Mouse (Mus musculus): ENCODE data around the gene Dtx1. TPM values are rescaled to one million over a fixed set of nuclear protein-coding genes. Genes with fewer than 3 reads are reported as not detected.

Dtx1 gene
- polyA plus RNA-seq, 1 experiment from 2014 or later = 5.0 TPM

GRCm38 (mm10) chr5:120710826-120711248 lies 890 bp downstream of the Dtx1 start:
- peak; percentile 25; the same call in 1 of the 2 replicates for ATAC-seq (ENCODE audit: low FRiP score)
- WGBS = under 1% methylated on average over 24 of the region's 34 CpGs
- H3K4me1 ChIP-seq (replicated peaks; ENCODE audit: control insufficient read depth, insufficient read depth, low read length) = peaks cover 11% of the 10 kb centered on the region

GRCm38 (mm10) chr5:120710161-120710825 lies 1.4 kb downstream of the Dtx1 start:
- H3K9me3 ChIP-seq (ENCODE audit: control insufficient read depth, low read length) = no peaks in the 10 kb centered on the region
- H3K4me3 ChIP-seq (ENCODE audit: low read depth, low read length) = peak overlapping the region; percentile 54
- peak overlapping the region; percentile 65 for H3K9ac ChIP-seq (ENCODE audit: low read depth, low read length)
- 4% methylated on average over 37 of the region's 40 CpGs for WGBS
- H3K4me1 ChIP-seq (replicated peaks; ENCODE audit: control insufficient read depth, insufficient read depth, low read length) = peaks cover 11% of the 10 kb centered on the region
- H3K4me2 ChIP-seq (replicated peaks; ENCODE audit: low read depth, low read length) = peak overlapping the region; percentile 92
- ATAC-seq (ENCODE audit: low FRiP score) (peak; percentile 16; the same call in 1 of the 2 replicates), DNase-seq (ENCODE audit: low spot score) (peak; percentile 65)
- peaks cover 42% of the 10 kb centered on the region for H3K27me3 ChIP-seq (ENCODE audit: control insufficient read depth, insufficient read depth, low read length)
- H3K27ac ChIP-seq (ENCODE audit: low read depth, low read length) = peak overlapping the region; percentile 42; the same call in 1 of the 2 replicates
- no peaks in the 10 kb centered on the region for H3K36me3 ChIP-seq (ENCODE audit: control insufficient read depth, insufficient read depth, low read length)

More at GRCm38 (mm10) chr5:120710826-120711248, 890 bp downstream of the Dtx1 start:
- DNase-seq (ENCODE audit: low spot score) = peak; percentile 44
- Histone ChIP-seq H3K36me3 (ENCODE audit: control insufficient read depth, insufficient read depth, low read length) (no peaks in the 10 kb centered on the region), H3K9ac (ENCODE audit: low read depth, low read length) (peak overlapping the region; percentile 65), H3K27me3 (ENCODE audit: control insufficient read depth, insufficient read depth, low read length) (peaks cover 42% of the 10 kb centered on the region), H3K4me2 (replicated peaks; ENCODE audit: low read depth, low read length) (peak overlapping the region; percentile 92), H3K9me3 (ENCODE audit: control insufficient read depth, low read length) (no peaks in the 10 kb centered on the region), H3K4me3 (ENCODE audit: low read depth, low read length) (peak overlapping the region; percentile 54), H3K27ac (ENCODE audit: low read depth, low read length) (peak overlapping the region; percentile 42)

GRCm38 (mm10) chr5:120706976-120707375 lies 4.8 kb downstream of the Dtx1 start:
- peaks cover 11% of the 10 kb centered on the region for H3K4me1 ChIP-seq (replicated peaks; ENCODE audit: control insufficient read depth, insufficient read depth, low read length)
- ATAC-seq (ENCODE audit: low FRiP score) (no peak), DNase-seq (ENCODE audit: low spot score) (no peak)
- H3K9me3 ChIP-seq (ENCODE audit: control insufficient read depth, low read length) = no peaks in the 10 kb centered on the region
- 34% methylated on average over 13 of the region's 13 CpGs for WGBS
- H3K27me3 ChIP-seq (ENCODE audit: control insufficient read depth, insufficient read depth, low read length) = peaks cover 29% of the 10 kb centered on the region
- H3K27ac ChIP-seq (ENCODE audit: low read depth, low read length) = no peak overlapping the region
- H3K36me3 ChIP-seq (ENCODE audit: control insufficient read depth, insufficient read depth, low read length) = no peaks in the 10 kb centered on the region
- H3K4me3 ChIP-seq (ENCODE audit: low read depth, low read length) = peak overlapping the region; percentile 20
- H3K4me2 ChIP-seq (replicated peaks; ENCODE audit: low read depth, low read length) = peak overlapping the region; percentile 49
- 0 out of 2 replicates have a peak overlapping the region, but pooled peaks have one; percentile 32 for H3K9ac ChIP-seq (ENCODE audit: low read depth, low read length)

GRCm38 (mm10) chr5:120706541-120706940 lies 5.2 kb downstream of the Dtx1 start:
- Histone ChIP-seq H3K27ac (ENCODE audit: low read depth, low read length) (no peak overlapping the region), H3K36me3 (ENCODE audit: control insufficient read depth, insufficient read depth, low read length) (no peaks in the 10 kb centered on the region), H3K4me3 (ENCODE audit: low read depth, low read length) (peak overlapping the region; percentile 20), H3K4me2 (replicated peaks; ENCODE audit: low read depth, low read length) (peak overlapping the region; percentile 49), H3K27me3 (ENCODE audit: control insufficient read depth, insufficient read depth, low read length) (peaks cover 25% of the 10 kb centered on the region), H3K4me1 (replicated peaks; ENCODE audit: control insufficient read depth, insufficient read depth, low read length) (peaks cover 11% of the 10 kb centered on the region), H3K9ac (ENCODE audit: low read depth, low read length) (0 out of 2 replicates have a peak overlapping the region, but pooled peaks have one; percentile 32), H3K9me3 (ENCODE audit: control insufficient read depth, low read length) (no peaks in the 10 kb centered on the region)
- DNase-seq (ENCODE audit: low spot score) (peak; percentile 54), ATAC-seq (ENCODE audit: low FRiP score) (no peak)
- WGBS = 1% methylated on average over 16 of the region's 16 CpGs

GRCm38 (mm10) chr5:120704421-120704820 lies 7.3 kb downstream of the Dtx1 start:
- H3K4me1 ChIP-seq (replicated peaks; ENCODE audit: control insufficient read depth, insufficient read depth, low read length) = no peaks in the 10 kb centered on the region
- DNase-seq (ENCODE audit: low spot score) (no peak), ATAC-seq (ENCODE audit: low FRiP score) (no peak)
- no peaks in the 10 kb centered on the region for H3K36me3 ChIP-seq (ENCODE audit: control insufficient read depth, insufficient read depth, low read length)
- H3K4me2 ChIP-seq (replicated peaks; ENCODE audit: low read depth, low read length) = no peak overlapping the region
- no peak overlapping the region for H3K27ac ChIP-seq (ENCODE audit: low read depth, low read length)
- H3K9me3 ChIP-seq (ENCODE audit: control insufficient read depth, low read length) = no peaks in the 10 kb centered on the region
- H3K9ac ChIP-seq (ENCODE audit: low read depth, low read length) = no peak overlapping the region
- no peak overlapping the region for H3K4me3 ChIP-seq (ENCODE audit: low read depth, low read length)
- peaks cover 7% of the 10 kb centered on the region; the same call in 1 of the 2 replicates for H3K27me3 ChIP-seq (ENCODE audit: control insufficient read depth, insufficient read depth, low read length)
- WGBS = 45% methylated on average over 6 of the region's 6 CpGs

- Histone ChIP-seq H3K4me2 (replicated peaks; ENCODE audit: low read depth, low read length) (no peak overlapping the region), H3K27ac (ENCODE audit: low read depth, low read length) (no peak overlapping the region), H3K36me3 (ENCODE audit: control insufficient read depth, insufficient read depth, low read length) (no peaks in the 10 kb centered on the region), H3K9ac (ENCODE audit: low read depth, low read length) (no peak overlapping the region), H3K4me1 (replicated peaks; ENCODE audit: control insufficient read depth, insufficient read depth, low read length) (no peaks in the 10 kb centered on the region), H3K9me3 (ENCODE audit: control insufficient read depth, low read length) (no peaks in the 10 kb centered on the region), H3K27me3 (ENCODE audit: control insufficient read depth, insufficient read depth, low read length) (peaks cover 2% of the 10 kb centered on the region; the same call in 1 of the 2 replicates), H3K4me3 (ENCODE audit: low read depth, low read length) (no peak overlapping the region)
- WGBS = 78% methylated on average over 3 of the region's 3 CpGs
- DNase-seq (ENCODE audit: low spot score) = no peak
- no peak for ATAC-seq (ENCODE audit: low FRiP score)
These were observed 8.1 kb downstream of the Dtx1 start for GRCm38 (mm10) chr5:120703660-120704059.

GRCm38 (mm10) chr5:120702969-120703368 lies 8.8 kb downstream of the Dtx1 start:
- ATAC-seq (ENCODE audit: low FRiP score) (no peak), DNase-seq (ENCODE audit: low spot score) (no peak)
- H3K36me3 ChIP-seq (ENCODE audit: control insufficient read depth, insufficient read depth, low read length) = no peaks in the 10 kb centered on the region
- H3K4me3 ChIP-seq (ENCODE audit: low read depth, low read length) = no peak overlapping the region
- no peaks in the 10 kb centered on the region for H3K9me3 ChIP-seq (ENCODE audit: control insufficient read depth, low read length)
- no peaks in the 10 kb centered on the region; the same call in 1 of the 2 replicates for H3K27me3 ChIP-seq (ENCODE audit: control insufficient read depth, insufficient read depth, low read length)
- no peaks in the 10 kb centered on the region for H3K4me1 ChIP-seq (replicated peaks; ENCODE audit: control insufficient read depth, insufficient read depth, low read length)
- H3K27ac ChIP-seq (ENCODE audit: low read depth, low read length) = no peak overlapping the region
- no peak overlapping the region for H3K9ac ChIP-seq (ENCODE audit: low read depth, low read length)
- 84% methylated on average over 2 of the region's 2 CpGs for WGBS
- no peak overlapping the region for H3K4me2 ChIP-seq (replicated peaks; ENCODE audit: low read depth, low read length)

- WGBS = 87% methylated on average over 4 of the region's 4 CpGs
- ATAC-seq (ENCODE audit: low FRiP score) = no peak
- Histone ChIP-seq H3K4me2 (replicated peaks; ENCODE audit: low read depth, low read length) (no peak overlapping the region), H3K9ac (ENCODE audit: low read depth, low read length) (no peak overlapping the region), H3K4me3 (ENCODE audit: low read depth, low read length) (no peak overlapping the region), H3K27me3 (ENCODE audit: control insufficient read depth, insufficient read depth, low read length) (no peaks in the 10 kb centered on the region; the same call in 1 of the 2 replicates), H3K9me3 (ENCODE audit: control insufficient read depth, low read length) (no peaks in the 10 kb centered on the region), H3K36me3 (ENCODE audit: control insufficient read depth, insufficient read depth, low read length) (no peaks in the 10 kb centered on the region), H3K27ac (ENCODE audit: low read depth, low read length) (no peak overlapping the region), H3K4me1 (replicated peaks; ENCODE audit: control insufficient read depth, insufficient read depth, low read length) (no peaks in the 10 kb centered on the region)
- DNase-seq (ENCODE audit: low spot score) = no peak
These were observed 9.3 kb downstream of the Dtx1 start for GRCm38 (mm10) chr5:120702421-120702820.

Data from hindbrain, embryonic 11.5 days (tissue).